Mouse (Mus musculus) limb, embryonic 14.5 days (tissue): ENCODE measurements around the gene Vamp5. TPM values are rescaled to one million over a fixed set of nuclear protein-coding genes. Genes with fewer than 3 reads are reported as not detected.
A peak's percentile ranks its signal among the peaks of the same experiment; 100 is the strongest.

Experiments
- ATAC-seq: fragments of 200-750 bp; cut with Nextera tagmentation; 2 replicates; pipeline ENCODE4 v1.8.0; 2017; ENCODE audit warnings: low read depth, moderate number of reproducible peaks, moderate TSS enrichment; ENCODE audit not compliant: low FRiP score
- DNase-seq: peaks from one replicate; pipeline ENCODE4 v3.0.0-alpha.2; 2015; ENCODE audit warnings: low spot score
- H3K27ac ChIP-seq: fragments of 300-500 bp; sonication (generic); replicated peaks from 2 replicates; pipeline ENCODE4 v1.5.1; 2014; ENCODE audit warnings: low read depth, mild to moderate bottlenecking, low read length, moderate library complexity, mixed read lengths
- H3K27me3 ChIP-seq: fragments of 300-500 bp; sonication (generic); 2 replicates; pipeline ENCODE4 v1.6.1; 2014; ENCODE audit warnings: low read length, mixed read lengths; ENCODE audit not compliant: control insufficient read depth, insufficient read depth
- H3K36me3 ChIP-seq: fragments of 300-500 bp; sonication (generic); 2 replicates; pipeline ENCODE4 v1.6.1; 2014; ENCODE audit warnings: mild to moderate bottlenecking, low read length, moderate library complexity, mixed read lengths; ENCODE audit not compliant: control insufficient read depth, insufficient read depth
- H3K4me1 ChIP-seq: fragments of 300-500 bp; sonication (generic); 2 replicates; pipeline ENCODE4 v1.6.1; 2014; ENCODE audit warnings: antibody characterized with exemption, low read length, mixed read lengths; ENCODE audit not compliant: control insufficient read depth, insufficient read depth
- H3K4me2 ChIP-seq: fragments of 300-500 bp; sonication (generic); replicated peaks from 2 replicates; pipeline ENCODE4 v1.6.1; 2014; ENCODE audit warnings: low read depth, mild to moderate bottlenecking, low read length, moderate library complexity; ENCODE audit not compliant: severe bottlenecking
- H3K4me3 ChIP-seq: fragments of 300-500 bp; sonication (generic); replicated peaks from 2 replicates; pipeline ENCODE4 v1.5.1; 2014; ENCODE audit warnings: low read length
- H3K9ac ChIP-seq: fragments of 300-500 bp; sonication (generic); 2 replicates; pipeline ENCODE4 v1.6.1; 2014; ENCODE audit warnings: mild to moderate bottlenecking, low read depth, low read length, moderate library complexity; ENCODE audit not compliant: severe bottlenecking
- H3K9me3 ChIP-seq: fragments of 300-500 bp; sonication (generic); 2 replicates; pipeline ENCODE4 v1.6.1; 2016; ENCODE audit warnings: low read length; ENCODE audit not compliant: control insufficient read depth
- POLR2A ChIP-seq: fragments of 200-500 bp; IDR thresholded peaks from 2 replicates; pipeline ENCODE4 v1.8.0; 2012; ENCODE audit warnings: inconsistent platforms, mild to moderate bottlenecking, moderate library complexity, borderline replicate concordance; ENCODE audit not compliant: insufficient read depth, insufficient read length; ENCODE audit errors: extremely low read depth
- WGBS: fragments of 180-500 bp; shearing (Covaris S2); extraction: QIAGEN DNeasy Blood & Tissue Kit; methylation state at CpG from one replicate; pipeline ENCODE4 v1.1.7; 2014; 5-methylcytosine and 5-hydroxymethylcytosine counted together
- polyA plus RNA-seq, 2 experiments: library from polyadenylated mRNA; depleted of rRNA in 1 of 2; stranded (reverse) in 1 of 2; unstranded in 1 of 2; fragments of >200 nt; fragmentation: Nextera tagmentation in 1 of 2; extraction: Ambion mirVana in 1 of 2; gene quantifications; 2 replicates each; pipeline versions ENCODE4 v1.2.1 to v1.2.3; 2012 to 2014

The Vamp5 gene
- polyA plus RNA-seq, 2 experiments = 16.6 to 24.5 TPM

DNA sequence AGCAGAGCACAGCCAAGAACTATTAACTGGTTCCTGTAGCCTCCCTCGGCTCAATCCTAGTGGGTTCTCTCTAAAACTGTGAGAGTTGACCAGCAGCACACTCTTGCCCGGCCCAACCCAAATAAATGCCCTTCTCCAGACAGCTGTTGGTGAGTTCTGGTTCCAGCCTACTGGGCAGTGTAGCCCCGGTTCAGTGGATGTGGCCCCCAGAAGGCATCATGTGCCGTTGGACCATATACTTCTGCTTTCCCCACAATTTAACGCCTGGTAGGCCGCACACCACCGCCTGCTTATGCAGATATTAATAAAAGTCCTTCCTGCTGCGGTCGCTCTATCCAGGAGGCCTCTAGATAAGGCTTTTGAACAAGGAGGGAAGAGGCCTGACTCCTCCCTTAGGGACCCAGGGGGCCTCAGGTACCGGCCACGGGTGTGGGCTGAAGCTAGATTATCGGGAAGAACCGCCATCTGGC is 9.2 kb upstream of the Vamp5 start:
- ATAC-seq (peak; percentile 21), DNase-seq (peak; percentile 28)
- Histone ChIP-seq H3K36me3 (peaks cover 23% of the 10 kb centered on the region), H3K27me3 (no peaks in the 10 kb centered on the region), H3K4me1 (peaks cover 27% of the 10 kb centered on the region), H3K27ac (peak overlapping the region; percentile 94), H3K4me3 (peak overlapping the region; percentile 58), H3K9ac (peak overlapping the region; percentile 75), H3K9me3 (no peaks in the 10 kb centered on the region), H3K4me2 (peak overlapping the region; percentile 79)
- no peak for TF ChIP-seq POLR2A
- 11% methylated on average over 13 of the region's 13 CpGs for WGBS

DNA sequence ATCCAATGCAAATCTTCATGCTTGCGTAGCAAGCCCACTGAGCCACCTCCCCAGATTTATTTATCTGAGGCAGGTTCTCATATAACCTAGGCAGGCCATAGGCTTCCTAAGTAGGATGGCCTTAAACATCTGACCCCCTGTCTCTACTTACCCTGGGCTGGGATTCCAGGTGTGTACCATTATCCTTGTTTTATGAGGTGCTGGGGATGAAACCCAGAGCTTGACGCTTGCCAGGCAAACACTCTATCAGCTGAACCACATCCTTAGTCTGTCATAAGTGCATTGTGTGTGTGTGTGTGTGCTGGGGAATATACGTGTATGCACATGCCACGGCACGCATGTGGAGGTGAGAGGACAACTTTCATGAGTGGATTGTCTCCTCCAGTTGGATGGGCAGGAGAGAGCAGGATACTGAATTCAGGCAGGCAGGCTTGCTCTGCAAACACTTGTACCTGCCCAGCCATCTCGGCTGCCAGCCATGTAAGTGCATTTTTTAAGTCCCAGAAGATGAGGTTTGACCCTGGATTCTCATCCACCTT is 8.6 kb upstream of the Vamp5 start:
- no peak for ATAC-seq
- peak overlapping the region; percentile 94 for H3K27ac ChIP-seq
- TF ChIP-seq POLR2A = no peak
- H3K4me1 ChIP-seq = peaks cover 27% of the 10 kb centered on the region
- no peak for DNase-seq
- whole genome bisulfite sequencing = 44% methylated on average over 6 of the region's 6 CpGs
- H3K4me3 ChIP-seq = peak overlapping the region; percentile 58
- H3K9me3 ChIP-seq = no peaks in the 10 kb centered on the region
- peak overlapping the region; percentile 79 for H3K4me2 ChIP-seq
- no peaks in the 10 kb centered on the region for H3K27me3 ChIP-seq
- H3K9ac ChIP-seq = peak overlapping the region; percentile 75; the same call in 1 of the 2 replicates
- H3K36me3 ChIP-seq = peaks cover 27% of the 10 kb centered on the region

DNA sequence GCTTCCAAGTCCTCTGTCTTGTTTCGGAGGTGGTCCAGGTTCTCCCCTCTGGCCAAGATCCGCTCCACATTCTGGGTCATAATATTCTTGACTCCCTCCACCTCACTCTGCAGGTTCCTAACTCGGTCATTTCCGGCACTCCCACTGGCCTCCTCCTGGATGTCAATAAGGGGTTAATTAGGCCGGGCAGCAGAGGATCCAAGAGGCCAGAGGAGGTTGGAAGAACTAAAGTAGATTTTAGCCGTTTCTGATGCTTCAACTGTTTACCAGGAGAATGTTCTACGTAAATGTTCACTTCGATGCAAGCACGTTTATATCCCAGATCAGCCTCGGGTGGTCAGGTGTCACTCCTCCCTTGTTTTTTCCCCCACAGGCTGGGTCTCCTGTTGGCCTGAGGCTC is 8.0 kb upstream of the Vamp5 start:
- peak overlapping the region; percentile 79; the same call in 1 of the 2 replicates for H3K4me2 ChIP-seq
- no peak for DNase-seq

DNA sequence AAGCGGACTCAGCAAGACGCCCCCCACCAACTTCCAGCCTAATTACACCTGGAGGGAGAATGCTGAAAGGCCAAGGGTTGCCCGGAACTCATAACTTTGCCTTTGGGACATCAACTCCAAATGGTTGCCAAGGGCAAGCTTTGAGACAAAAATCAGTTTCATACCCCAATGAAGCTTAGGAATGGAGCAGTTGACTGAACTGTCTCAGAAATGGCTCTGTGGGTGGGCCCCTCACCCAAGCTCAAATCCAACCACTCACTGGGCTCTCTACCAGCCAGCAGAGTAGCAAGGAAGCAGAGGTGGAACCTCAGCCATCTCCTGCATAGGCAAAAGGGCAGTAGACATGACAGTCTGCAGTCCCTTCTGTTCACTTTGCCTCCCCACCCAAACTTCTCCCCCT is 7.5 kb upstream of the Vamp5 start:
- Histone ChIP-seq H3K4me1 (peaks cover 27% of the 10 kb centered on the region), H3K9ac (no peak overlapping the region), H3K4me2 (0 out of 2 replicates have a peak overlapping the region, but pooled peaks have one; percentile 14), H3K27ac (no peak overlapping the region), H3K9me3 (no peaks in the 10 kb centered on the region), H3K36me3 (peaks cover 27% of the 10 kb centered on the region), H3K4me3 (no peak overlapping the region), H3K27me3 (no peaks in the 10 kb centered on the region)
- DNase-seq (no peak), ATAC-seq (no peak)
- 34% methylated on average over 3 of the region's 3 CpGs for WGBS
- no peak for TF ChIP-seq POLR2A

More for the DNA sequence above, 8.0 kb upstream of the Vamp5 start:
- WGBS = 46% methylated on average over 10 of the region's 10 CpGs
- Histone ChIP-seq H3K9me3 (no peaks in the 10 kb centered on the region), H3K4me3 (no peak overlapping the region), H3K9ac (0 out of 2 replicates have a peak overlapping the region, but pooled peaks have one; percentile 7), H3K27me3 (no peaks in the 10 kb centered on the region), H3K4me1 (peaks cover 27% of the 10 kb centered on the region), H3K27ac (no peak overlapping the region), H3K36me3 (peaks cover 27% of the 10 kb centered on the region)
- TF ChIP-seq POLR2A = no peak
- no peak for ATAC-seq

DNA sequence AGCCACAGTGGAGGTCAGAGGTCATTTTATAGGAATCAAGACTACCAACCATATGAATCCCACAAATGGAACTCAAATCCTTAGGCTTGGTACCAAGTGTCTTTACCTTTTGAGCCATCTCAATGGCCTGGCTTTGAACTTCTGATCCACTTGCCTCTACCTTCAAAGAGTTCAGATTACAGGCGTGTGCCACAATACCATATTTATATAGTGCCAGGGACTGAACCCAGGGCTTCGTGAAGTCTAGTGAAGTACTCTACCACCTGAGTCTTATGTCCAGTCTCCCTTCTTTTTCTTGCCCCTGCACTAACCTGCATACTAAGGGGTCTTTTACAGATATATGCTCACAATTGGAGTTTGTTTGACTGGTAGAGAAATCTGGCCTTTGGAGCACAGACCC is 6.3 kb upstream of the Vamp5 start:
- H3K4me2 ChIP-seq = no peak overlapping the region
- H3K4me1 ChIP-seq = peaks cover 27% of the 10 kb centered on the region
- no peak overlapping the region for H3K4me3 ChIP-seq
- H3K36me3 ChIP-seq = peaks cover 27% of the 10 kb centered on the region
- no peak for ATAC-seq
- no peak for DNase-seq
- WGBS = 91% methylated on average over 2 of the region's 2 CpGs
- H3K9ac ChIP-seq = no peak overlapping the region
- TF ChIP-seq POLR2A = no peak
- H3K27me3 ChIP-seq = no peaks in the 10 kb centered on the region
- H3K9me3 ChIP-seq = no peaks in the 10 kb centered on the region
- no peak overlapping the region for H3K27ac ChIP-seq
